Mouse (Mus musculus) liver, adult 2 months (tissue): ENCODE measurements around the gene Cfap126.
"Not testable (repeated sequence)": the region's sequence is repeated elsewhere in the genome, so short reads cannot be mapped to it uniquely, and the experiment has no call there.

ENCODE experiments used
- CTCF ChIP-seq: fragments of 200-500 bp; IDR thresholded peaks from 2 replicates; pipeline ENCODE4 v1.5.1; 2011; ENCODE audit warnings: low read depth, low read length, control low read depth
- POLR2A ChIP-seq: fragments of 200-500 bp; IDR thresholded peaks from 2 replicates; pipeline ENCODE4 v1.6.1; 2011; ENCODE audit warnings: low read length, control low read depth; ENCODE audit not compliant: insufficient read depth; ENCODE audit errors: extremely low read depth

- not testable (repeated sequence) for TF ChIP-seq CTCF, POLR2A
These were observed 36.5 kb upstream of the Cfap126 start for GRCm38 (mm10) chr1:171077192-171077591.
